Mouse (Mus musculus) CH12.LX (cell line): ENCODE measurements around the gene Pgc. TPM values are rescaled to one million over a fixed set of nuclear protein-coding genes. Genes with fewer than 3 reads are reported as not detected.

Source experiments
- DNase-seq: peaks from one replicate; pipeline ENCODE4 v3.0.0-alpha.2; 2013; ENCODE audit errors: extremely low read depth
- H3K27ac ChIP-seq: 2 replicates; pipeline ENCODE4 v1.5.1; 2012; ENCODE audit warnings: low read depth, mild to moderate bottlenecking, control low read depth, moderate library complexity; ENCODE audit not compliant: insufficient read depth
- H3K27me3 ChIP-seq: replicated peaks from 2 replicates; pipeline ENCODE3; 2012; ENCODE audit warnings: inconsistent platforms
- H3K36me3 ChIP-seq, 2 experiments: replicated peaks in 1 of 2; 2 replicates each; pipeline versions ENCODE3 to v1.6.1; 2012; ENCODE audit warnings: inconsistent platforms in 1 of 2, low read length in 1 of 2, mild to moderate bottlenecking in 1 of 2, mixed read lengths in 1 of 2, moderate library complexity in 1 of 2; ENCODE audit not compliant: control insufficient read depth in 1 of 2, insufficient read depth in 1 of 2
- H3K4me1 ChIP-seq, 2 experiments: 2 replicates each; pipeline ENCODE4 v1.6.1; 2012; ENCODE audit warnings: inconsistent platforms in 1 of 2, moderate library complexity in 1 of 2; ENCODE audit not compliant: insufficient read depth in 2 of 2, control insufficient read depth in 1 of 2
- H3K4me2 ChIP-seq: 2 replicates; pipeline ENCODE4 v1.6.1; 2012; ENCODE audit warnings: low read depth, mild to moderate bottlenecking, control low read depth; ENCODE audit not compliant: poor library complexity, insufficient read depth, severe bottlenecking
- H3K4me3 ChIP-seq, 3 experiments: fragments of 150-350 bp in 1 of 3; sonication (generic) in 1 of 3; replicated peaks in 1 of 3; 2 replicates each; pipeline versions ENCODE3 to v1.5.1; 2011 to 2012; ENCODE audit warnings: low read depth in 2 of 3, low read length in 2 of 3, mild to moderate bottlenecking in 2 of 3, moderate library complexity in 2 of 3, control low read depth in 1 of 3, improper control_type of control experiment in 1 of 3, inconsistent platforms in 1 of 3, mixed read lengths in 1 of 3; ENCODE audit not compliant: poor library complexity in 1 of 3
- H3K79me2 ChIP-seq: replicated peaks from 2 replicates; pipeline ENCODE4 v1.6.1; 2012; ENCODE audit warnings: mild to moderate bottlenecking, moderate library complexity; ENCODE audit not compliant: control insufficient read depth, poor library complexity, insufficient read depth, severe bottlenecking; ENCODE audit errors: extremely low read depth
- H3K9ac ChIP-seq: 2 replicates; pipeline ENCODE4 v1.6.1; 2012; ENCODE audit warnings: low read depth, mild to moderate bottlenecking, control low read depth, moderate library complexity; ENCODE audit not compliant: insufficient read depth
- H3K9me3 ChIP-seq: replicated peaks from 2 replicates; pipeline ENCODE3; 2012; ENCODE audit warnings: low read length, inconsistent platforms, mixed read lengths
- CHD2 ChIP-seq: IDR thresholded peaks from 2 replicates; pipeline ENCODE4 v1.6.1; 2011; ENCODE audit warnings: low read length, improper control_type of control experiment
- E2F4 ChIP-seq: IDR thresholded peaks from 2 replicates; pipeline ENCODE4 v1.6.1; 2011; ENCODE audit warnings: low read depth, low read length, improper control_type of control experiment; ENCODE audit not compliant: insufficient replicate concordance
- EP300 ChIP-seq: IDR thresholded peaks from 2 replicates; pipeline ENCODE4 v1.6.1; 2011; ENCODE audit warnings: low read length, improper control_type of control experiment
- HCFC1 ChIP-seq: IDR thresholded peaks from 2 replicates; pipeline ENCODE4 v1.6.1; 2012; ENCODE audit warnings: low read depth, mild to moderate bottlenecking, inconsistent platforms, low read length, improper control_type of control experiment
- KAT2A ChIP-seq: IDR thresholded peaks from 2 replicates; pipeline ENCODE4 v1.6.1; 2012; ENCODE audit warnings: low read length, improper control_type of control experiment, inconsistent platforms; ENCODE audit not compliant: insufficient replicate concordance
- MAFK ChIP-seq: IDR thresholded peaks from 2 replicates; pipeline ENCODE4 v1.6.1; 2011; ENCODE audit warnings: low read length, improper control_type of control experiment; ENCODE audit not compliant: insufficient replicate concordance
- MAX ChIP-seq: IDR thresholded peaks from 2 replicates; pipeline ENCODE4 v1.6.1; 2011; ENCODE audit warnings: low read length, improper control_type of control experiment
- MAZ ChIP-seq: IDR thresholded peaks from 2 replicates; pipeline ENCODE4 v1.6.1; 2012; ENCODE audit warnings: low read depth, mild to moderate bottlenecking, inconsistent platforms, low read length, improper control_type of control experiment, moderate library complexity
- PAX5 ChIP-seq: IDR thresholded peaks from 2 replicates; pipeline ENCODE4 v1.6.1; 2012; ENCODE audit warnings: low read length, inconsistent platforms, mixed read lengths
- POLR2A ChIP-seq: IDR thresholded peaks from 2 replicates; pipeline ENCODE4 v1.6.1; 2011; ENCODE audit warnings: low read depth, mild to moderate bottlenecking, improper control_type of control experiment, low read length
- POLR2AphosphoS2 ChIP-seq: IDR thresholded peaks from 2 replicates; pipeline ENCODE4 v1.6.1; 2011; ENCODE audit warnings: low read depth, low read length, improper control_type of control experiment
- SIN3A ChIP-seq: IDR thresholded peaks from 2 replicates; pipeline ENCODE4 v1.6.1; 2012; ENCODE audit warnings: low read length, improper control_type of control experiment, inconsistent platforms
- SMC3 ChIP-seq: IDR thresholded peaks from 2 replicates; pipeline ENCODE4 v1.6.1; 2011; ENCODE audit warnings: low read depth, low read length, improper control_type of control experiment
- TCF12 ChIP-seq: IDR thresholded peaks from 2 replicates; pipeline ENCODE4 v1.6.1; 2014; ENCODE audit warnings: low read depth, mild to moderate bottlenecking, inconsistent platforms, low read length, improper control_type of control experiment
- USF1 ChIP-seq: IDR thresholded peaks from 2 replicates; pipeline ENCODE4 v1.6.1; 2014; ENCODE audit warnings: low read depth, mild to moderate bottlenecking, inconsistent platforms, low read length, improper control_type of control experiment
- ZKSCAN1 ChIP-seq: IDR thresholded peaks from 2 replicates; pipeline ENCODE4 v1.6.1; 2012; ENCODE audit warnings: low read depth, inconsistent platforms, low read length, improper control_type of control experiment, borderline replicate concordance
- ZMIZ1 ChIP-seq: IDR thresholded peaks from 2 replicates; pipeline ENCODE4 v1.6.1; 2012; ENCODE audit warnings: low read depth, mild to moderate bottlenecking, inconsistent platforms, low read length, improper control_type of control experiment
- ZNF384 ChIP-seq: IDR thresholded peaks from 2 replicates; pipeline ENCODE4 v1.6.1; 2012; ENCODE audit warnings: low read depth, low read length, improper control_type of control experiment, inconsistent platforms
- dilution Hi-C: fragments of 300-500 bp; cut with MboI; formaldehyde crosslinking; loops from 2 replicates; pipeline ENCODE4 v1.14.3; 2020; ENCODE audit warnings: low sequenced_read_pairs; ENCODE audit not compliant: extremely low pct_unique_long_range_greater_than_20kb, extremely low pct_ligation_motif_present
- in situ Hi-C: fragments of 300-500 bp; cut with MboI; formaldehyde crosslinking; loops from 3 replicates; pipeline ENCODE4 v1.14.3; 2019; ENCODE audit warnings: low sequenced_read_pairs, low pct_ligation_motif_present, low pct_unique_long_range_greater_than_20kb, mixed read lengths
- polyA plus RNA-seq: library from polyadenylated mRNA; unstranded; fragments of >175 nt; gene quantifications from 2 replicates; pipeline ENCODE4 v1.2.1, GENCODE M21; 2012; ENCODE audit warnings: low read depth; ENCODE audit not compliant: insufficient read length
- total RNA-seq, 2 experiments: library from RNA; depleted of rRNA; stranded (reverse); fragments of 300-350 nt in 1 of 2; fragments of >200 nt in 1 of 2; gene quantifications; 2 replicates each; pipeline ENCODE4 v1.2.3; 2012 to 2014

The Pgc gene
- total and polyA plus RNA-seq, 3 experiments: not detected

DNA sequence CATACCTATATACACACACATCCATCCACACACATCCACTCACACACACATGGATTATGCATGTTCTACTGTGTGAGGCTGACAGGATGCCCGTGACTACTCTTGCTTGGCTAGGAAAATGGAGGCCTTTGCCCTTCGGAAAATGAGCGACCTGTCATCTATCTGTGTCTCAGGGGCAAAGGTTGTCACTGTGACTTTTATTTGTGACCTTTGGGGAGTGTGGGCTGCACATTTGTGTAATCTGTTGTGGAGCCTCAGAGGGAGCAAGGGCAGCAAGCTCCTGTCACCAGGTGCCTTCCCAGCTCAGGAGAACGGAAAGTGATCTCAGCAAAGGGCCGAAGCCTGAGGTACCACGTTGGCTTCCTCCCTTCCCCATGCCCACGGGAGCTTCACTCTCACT is 35.4 kb downstream of the Pgc start:
- H3K9me3 ChIP-seq: no peaks in the 10 kb centered on the region
- H3K27me3 ChIP-seq: no peaks in the 10 kb centered on the region
- H3K4me3 ChIP-seq: peak overlapping the region in 1 of 3 experiments; percentile 6
- peaks cover 61 to 99% of the 10 kb centered on the region in 2 experiments for H3K4me1 ChIP-seq
- in situ Hi-C loops: no loop called here
- no peak for DNase-seq
- dilution Hi-C loops: no loop called here
- peaks cover 3 to 42% of the 10 kb centered on the region in 2 experiments for H3K36me3 ChIP-seq
- H3K4me2 ChIP-seq: no peak overlapping the region
- TF ChIP-seq USF1 (no peak), ZKSCAN1 (no peak), ZNF384 (no peak), MAX (no peak), PAX5 (no peak), SIN3A (no peak), CHD2 (no peak), EP300 (no peak), POLR2A (no peak), SMC3 (no peak), POLR2AphosphoS2 (no peak), MAFK (no peak), ZMIZ1 (no peak), KAT2A (no peak), MAZ (no peak), TCF12 (no peak), E2F4 (no peak)
- peak overlapping the region; percentile 22; the same call in 1 of the 2 replicates for H3K27ac ChIP-seq
- no peak overlapping the region for H3K9ac ChIP-seq
- H3K79me2 ChIP-seq: peaks cover 9% of the 10 kb centered on the region; the same call in 1 of the 2 replicates

DNA sequence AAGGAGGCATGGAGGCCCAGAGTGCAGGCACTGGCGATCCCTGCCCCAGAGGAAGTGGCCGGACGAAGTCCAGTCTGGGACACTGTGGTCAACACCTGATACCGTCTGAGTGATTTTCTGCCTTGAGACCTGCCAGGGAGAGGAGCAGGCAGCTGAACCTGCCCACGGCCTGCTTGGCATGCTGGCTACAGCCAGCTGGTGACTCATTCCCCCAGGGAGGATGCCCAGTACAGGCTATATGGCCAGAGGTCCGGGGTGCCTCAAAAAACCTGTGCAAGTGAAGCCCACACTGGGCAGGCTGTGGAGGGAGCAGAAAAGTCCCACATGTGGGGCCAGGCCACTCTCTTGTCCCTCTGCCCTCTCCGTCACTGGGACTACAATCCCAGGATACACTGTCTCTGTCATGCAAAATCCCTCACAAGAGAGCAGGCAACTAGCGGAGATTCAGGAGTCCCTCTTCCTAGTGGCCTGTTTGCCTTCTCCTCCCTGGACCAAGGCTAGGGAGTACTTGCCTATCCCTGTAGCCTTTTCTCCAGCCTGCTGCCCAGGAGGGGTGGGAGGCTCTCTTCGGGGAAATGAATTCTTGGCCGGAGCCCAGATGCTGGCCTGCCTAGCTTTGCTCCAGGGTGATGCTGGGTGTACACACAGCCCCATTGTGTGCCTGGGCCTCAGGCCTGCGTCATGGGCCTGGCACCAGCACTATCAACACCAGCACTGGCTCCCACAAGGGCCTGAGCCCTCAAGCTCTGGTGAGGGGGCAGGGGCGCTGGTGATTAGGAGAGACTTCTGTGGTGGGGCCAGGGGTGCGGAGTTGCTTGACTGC is 36.1 kb downstream of the Pgc start:
- in situ Hi-C loops (no loop called here), dilution Hi-C loops (no loop called here)
- TF ChIP-seq EP300: 0 out of 2 replicates have a peak, but pooled peaks have one; percentile 7
- TF ChIP-seq HCFC1: no peak
- H3K27me3 ChIP-seq: no peaks in the 10 kb centered on the region
- no peaks in the 10 kb centered on the region for H3K9me3 ChIP-seq
- peaks cover 62 to 97% of the 10 kb centered on the region in 2 experiments for H3K4me1 ChIP-seq
- H3K79me2 ChIP-seq: peaks cover 9% of the 10 kb centered on the region; the same call in 1 of the 2 replicates
- H3K4me3 ChIP-seq: no peak overlapping the region
- peaks cover 3 to 42% of the 10 kb centered on the region in 2 experiments for H3K36me3 ChIP-seq
- no peak overlapping the region for H3K9ac ChIP-seq
- no peak for DNase-seq
- peak overlapping the region; percentile 22; the same call in 1 of the 2 replicates for H3K27ac ChIP-seq
- no peak overlapping the region for H3K4me2 ChIP-seq
